Mouse (Mus musculus): ENCODE data around the gene Gm10073.
"Not testable (repeated sequence)": the region's sequence is repeated elsewhere in the genome, so short reads cannot be mapped to it uniquely, and the experiment has no call there.

Gene Gm10073
- long read RNA-seq, experiment 1, partial matches to known transcripts = 0 of 2 reads
- long read RNA-seq, experiment 1, other reads (novel, unspliced or antisense) = 0 of 2 reads
- long read RNA-seq, experiment 2, partial matches to known transcripts = 0 of 2 reads
- long read RNA-seq, experiment 2, other reads (novel, unspliced or antisense) = 0 of 2 reads

DNA sequence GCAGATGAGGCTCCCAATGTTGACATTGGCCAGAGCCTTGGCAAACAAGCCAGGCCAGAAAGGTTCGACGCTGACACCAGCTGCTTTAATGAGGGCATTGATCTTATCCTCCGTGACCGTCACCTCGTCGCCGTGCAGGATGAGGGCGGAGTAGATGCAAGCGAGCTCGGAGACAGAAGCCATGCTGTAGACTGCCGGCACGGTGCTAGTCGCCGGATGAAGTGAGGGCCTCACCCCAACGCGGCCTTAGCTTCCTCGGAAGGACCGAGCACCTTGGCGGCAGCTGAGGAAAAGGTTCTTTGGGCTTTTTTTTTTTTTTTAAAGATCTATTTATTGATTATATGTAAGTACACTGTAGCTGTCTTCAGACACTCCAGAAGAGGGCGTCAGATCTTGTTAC is at the start of gene Gm10073:
Gene Gm10073 (minus strand): TSS at position 294 of the 400 bp plus-strand sequence.
- intact Hi-C loops (cut with DNase I) = not testable (repeated sequence)

DNA sequence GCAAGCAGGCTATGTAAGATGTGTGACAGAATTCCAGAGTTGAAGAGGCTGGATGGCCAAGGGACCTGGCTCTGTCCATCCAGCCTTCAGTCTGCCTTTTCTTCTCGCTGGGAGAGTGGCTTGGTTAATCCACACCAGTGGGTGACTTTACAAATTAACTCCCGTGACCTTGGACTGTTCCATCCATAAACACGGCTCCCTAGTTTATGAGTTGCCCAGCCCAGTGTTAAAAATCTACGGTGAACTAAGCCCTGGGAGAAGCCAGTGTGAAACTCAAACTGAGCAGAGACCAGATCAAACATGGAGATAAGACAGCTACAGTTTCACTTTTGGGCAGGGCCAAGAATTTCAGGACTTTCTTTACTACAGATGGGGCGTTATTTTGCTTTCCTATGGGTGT is 49.8 kb upstream of the Gm10073 start:
- intact Hi-C loops (cut with DNase I) = no loop called here

DNA sequence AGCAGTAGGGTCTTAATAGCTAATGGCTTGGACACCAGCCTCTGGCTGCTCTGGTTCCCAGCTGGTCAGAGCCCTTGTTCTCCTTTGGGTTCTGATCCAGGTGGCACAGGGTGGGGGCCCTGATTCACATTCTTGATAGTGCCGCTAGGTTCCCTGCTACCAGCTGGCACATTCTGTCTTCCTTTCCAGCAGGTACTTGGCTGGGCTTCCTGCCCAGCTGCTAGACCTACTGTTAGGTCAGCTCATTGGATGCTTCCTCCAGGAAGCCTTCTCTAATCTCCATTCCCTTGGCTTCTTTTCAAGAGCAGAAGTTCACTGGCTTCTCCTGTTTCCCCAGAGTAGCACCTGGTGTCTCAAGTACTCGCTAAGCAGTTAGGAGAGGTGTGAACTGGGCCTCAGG is 47.2 kb upstream of the Gm10073 start:
- intact Hi-C loops (cut with DNase I) = no loop called here

DNA sequence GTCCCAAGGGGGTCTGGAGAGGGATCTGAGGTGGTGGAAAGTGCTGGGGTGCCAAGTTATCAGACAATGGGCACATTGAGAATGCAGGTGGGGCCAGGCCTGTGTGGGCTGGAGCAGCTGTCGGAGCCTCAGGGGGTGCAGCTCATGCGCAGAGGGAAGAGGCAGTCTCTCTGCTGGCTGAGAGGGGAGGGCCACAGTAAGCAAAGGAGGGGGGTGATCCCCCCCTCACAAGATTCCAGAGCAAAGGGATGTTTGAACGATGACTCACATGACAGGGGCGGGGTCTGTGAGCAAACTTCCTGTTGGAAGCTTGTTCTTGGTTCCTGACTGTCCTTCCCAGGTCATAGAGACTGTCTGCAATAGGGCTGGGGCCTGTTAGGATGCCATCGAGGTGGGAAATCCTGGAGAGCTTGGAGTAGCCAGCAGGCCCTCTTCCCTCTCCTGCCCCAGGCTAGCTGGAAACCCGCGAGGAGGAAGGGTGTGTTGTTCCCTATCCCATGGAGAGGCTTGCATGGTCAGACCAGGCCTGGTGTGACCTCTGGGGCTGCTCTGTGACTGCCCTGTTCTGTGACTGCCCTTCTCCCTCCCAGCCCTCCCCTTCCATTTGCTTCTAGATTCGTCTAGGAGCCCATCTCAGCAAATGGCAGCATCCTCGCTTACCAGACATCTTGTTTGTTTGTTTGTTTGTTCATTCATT is 46.4 kb upstream of the Gm10073 start:
- intact Hi-C loops (cut with DNase I) = no loop called here

DNA sequence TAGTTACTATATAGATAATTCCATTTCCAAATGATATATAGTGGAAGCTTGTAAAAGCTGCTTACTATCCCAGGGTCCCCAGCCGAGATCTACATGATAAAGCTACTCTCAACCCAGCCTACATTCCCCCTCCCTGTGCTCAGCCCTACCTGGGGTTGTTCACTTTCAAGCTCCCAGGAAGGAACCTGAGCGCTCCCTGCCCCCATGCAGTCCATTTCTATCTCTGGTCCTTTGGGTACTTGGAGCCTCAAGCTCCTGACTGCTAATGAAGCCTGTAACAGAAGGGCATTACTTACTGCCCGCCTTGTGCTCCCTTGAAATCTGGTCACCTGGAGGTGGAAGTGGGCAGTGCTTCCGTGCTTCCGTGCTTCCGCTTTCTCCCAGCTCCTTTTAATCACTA is 45.1 kb upstream of the Gm10073 start:
- intact Hi-C loops (cut with DNase I) = no loop called here

DNA sequence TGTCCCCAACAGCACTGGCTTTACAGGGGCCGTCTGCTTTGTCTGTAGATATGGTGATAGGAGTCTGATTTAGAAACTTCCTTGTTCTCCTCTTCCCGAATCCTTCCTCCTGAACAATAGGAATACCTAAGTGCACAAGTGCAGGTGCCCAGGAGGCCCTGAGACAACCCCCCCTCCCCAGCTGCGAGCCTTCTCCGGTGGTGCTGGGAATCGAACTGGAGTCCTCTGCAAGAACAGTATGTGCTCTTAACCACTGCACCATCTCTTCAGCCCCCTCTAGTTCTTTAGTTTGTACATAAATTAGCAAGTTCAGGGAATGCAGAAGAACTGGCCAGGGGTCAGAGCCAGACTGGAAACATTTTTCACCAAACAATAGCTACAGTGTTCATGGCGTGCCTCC is 44.6 kb upstream of the Gm10073 start:
- intact Hi-C loops (cut with DNase I) = no loop called here

DNA sequence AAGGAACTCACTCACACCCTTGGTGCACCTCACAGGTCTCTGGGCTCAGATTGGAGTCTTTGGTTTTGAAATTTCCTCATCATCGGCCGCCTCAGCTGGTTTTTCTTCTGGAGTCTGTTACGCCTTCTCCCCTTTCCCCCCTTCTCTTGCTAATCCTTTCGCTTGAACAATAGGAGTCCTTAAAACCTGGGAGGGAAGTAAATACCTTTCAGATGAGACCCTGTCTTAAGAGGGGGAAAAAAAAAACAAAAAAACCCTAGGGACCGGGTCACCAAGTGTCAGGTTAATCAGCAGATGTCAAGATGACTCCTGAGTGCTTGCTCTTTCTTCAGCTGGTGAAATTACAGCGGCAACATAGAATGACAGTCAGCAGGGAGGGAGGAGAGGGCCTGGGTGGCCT is 43.9 kb upstream of the Gm10073 start:
- intact Hi-C loops (cut with DNase I) = no loop called here

DNA sequence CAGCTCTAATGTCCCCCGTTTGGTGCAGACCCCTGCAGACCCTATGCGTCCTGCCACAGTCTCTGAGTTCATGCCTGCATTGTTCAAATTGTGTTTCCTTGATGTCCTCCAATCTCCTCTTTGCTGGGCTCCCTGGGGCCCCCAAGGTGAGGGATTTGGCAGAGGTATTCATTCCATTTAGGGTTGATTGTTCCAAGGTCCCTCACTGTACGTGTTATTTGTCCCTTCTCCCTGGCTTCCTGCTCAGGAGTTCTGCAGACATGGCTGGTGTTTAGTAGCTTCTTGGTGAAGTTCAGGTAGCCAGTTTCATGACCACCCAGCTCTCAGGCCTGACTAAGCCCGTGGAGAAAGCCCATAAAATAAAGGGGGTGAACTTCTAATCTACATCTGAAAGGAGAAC is 43.4 kb upstream of the Gm10073 start:
- intact Hi-C loops (cut with DNase I) = no loop called here

DNA sequence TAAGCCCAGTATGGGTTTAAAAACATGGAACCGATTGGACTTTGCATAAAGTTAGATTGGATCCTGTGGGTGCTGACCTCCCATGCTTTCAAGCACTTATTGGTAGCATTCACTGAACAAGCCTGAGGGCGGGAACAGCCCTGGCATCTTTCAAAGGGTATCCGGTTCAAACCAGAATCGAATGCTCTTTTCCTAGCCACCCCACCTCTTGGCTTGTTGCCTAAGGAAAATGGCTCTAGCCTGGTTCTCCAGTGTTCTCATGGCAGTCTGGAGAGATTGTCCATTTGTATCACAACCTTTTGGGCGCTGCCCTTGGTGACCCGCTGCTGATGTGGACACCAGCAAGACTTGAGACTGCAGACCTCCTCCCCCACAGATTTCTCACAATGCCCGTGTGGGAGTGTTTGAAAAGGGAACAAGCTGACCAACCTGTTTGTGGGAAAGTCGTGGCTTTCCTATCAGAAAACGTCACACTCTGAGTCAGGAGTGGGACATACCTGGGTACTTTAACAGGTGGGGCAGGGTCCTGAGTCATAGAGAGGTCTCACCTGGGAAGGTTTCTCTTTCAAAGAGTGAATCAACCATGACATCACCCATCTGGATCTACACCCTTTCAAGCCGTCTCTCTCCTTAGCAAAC is 42.5 kb upstream of the Gm10073 start:
- intact Hi-C loops (cut with DNase I) = no loop called here

DNA sequence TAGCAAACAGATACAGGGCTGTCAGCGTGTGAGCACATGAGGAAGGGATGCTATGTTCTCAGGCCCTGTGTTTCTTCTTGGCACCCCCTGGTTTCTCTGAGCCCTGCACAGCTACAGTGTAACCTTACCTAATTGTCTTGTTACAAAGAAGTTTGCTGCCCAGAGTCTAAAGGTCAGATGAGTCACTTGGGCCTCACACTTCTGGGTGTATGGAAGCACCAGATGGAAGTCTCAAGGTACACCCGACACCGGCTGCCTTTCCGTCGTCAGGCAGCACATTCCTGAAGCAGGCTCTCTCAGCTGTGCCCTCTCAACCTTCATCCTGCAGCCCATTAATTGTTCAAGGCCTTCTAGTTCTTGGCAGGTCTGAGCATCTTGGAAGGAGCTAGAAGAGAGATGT is 41.4 kb upstream of the Gm10073 start:
- intact Hi-C loops (cut with DNase I) = no loop called here

DNA sequence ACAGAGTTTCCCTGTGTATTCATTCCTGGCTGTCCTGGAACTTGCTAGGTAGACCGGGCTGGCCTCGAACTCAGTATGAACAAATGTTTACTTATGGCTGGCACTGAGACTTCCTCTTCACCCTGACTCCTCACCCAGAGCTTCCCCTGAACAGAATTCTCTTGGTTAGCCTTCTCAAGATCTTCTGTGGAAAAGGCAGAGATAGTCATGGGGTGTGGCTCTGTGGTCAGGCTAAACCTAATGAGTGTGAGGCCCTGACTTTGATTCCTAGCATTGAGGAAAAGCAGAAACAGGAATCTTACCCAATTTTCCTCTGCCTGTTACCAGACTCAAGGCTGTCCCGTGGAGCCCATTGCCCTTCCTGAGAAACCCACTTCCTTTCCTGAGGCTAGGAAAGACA is 38.8 kb upstream of the Gm10073 start:
- intact Hi-C loops (cut with DNase I) = no loop called here

DNA sequence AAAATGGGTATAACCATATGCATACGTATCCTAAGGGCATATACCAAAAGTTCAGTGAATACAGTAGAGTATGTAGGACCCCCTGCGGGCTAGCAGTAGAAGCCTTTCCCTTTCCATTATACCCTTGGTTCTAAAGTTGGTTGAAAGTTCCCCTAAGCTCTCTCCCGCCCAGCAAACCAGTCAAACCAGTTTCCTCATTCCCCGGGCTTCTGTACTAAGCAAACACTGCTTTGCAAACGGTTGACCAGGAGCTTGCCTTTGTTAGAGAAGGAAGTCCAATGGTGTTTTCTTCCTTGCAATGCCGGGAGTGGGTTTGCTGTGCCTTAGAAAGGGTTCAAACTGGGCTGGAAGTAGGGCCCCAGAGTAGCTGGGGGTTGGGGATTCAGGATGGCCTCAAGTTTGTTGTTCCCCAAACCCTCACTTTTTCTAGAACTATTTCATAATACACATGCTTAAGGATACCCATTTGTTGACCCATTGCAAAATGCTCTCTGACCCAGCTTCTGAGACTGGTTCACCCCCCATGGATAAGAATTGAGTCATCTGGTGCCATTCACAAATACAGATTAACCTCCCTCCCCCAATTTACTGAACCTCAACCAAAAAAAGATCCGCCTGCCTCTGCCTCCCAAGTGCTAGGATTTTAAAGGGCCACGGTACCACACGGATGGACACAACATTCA is 37.8 kb upstream of the Gm10073 start:
- intact Hi-C loops (cut with DNase I) = no loop called here

DNA sequence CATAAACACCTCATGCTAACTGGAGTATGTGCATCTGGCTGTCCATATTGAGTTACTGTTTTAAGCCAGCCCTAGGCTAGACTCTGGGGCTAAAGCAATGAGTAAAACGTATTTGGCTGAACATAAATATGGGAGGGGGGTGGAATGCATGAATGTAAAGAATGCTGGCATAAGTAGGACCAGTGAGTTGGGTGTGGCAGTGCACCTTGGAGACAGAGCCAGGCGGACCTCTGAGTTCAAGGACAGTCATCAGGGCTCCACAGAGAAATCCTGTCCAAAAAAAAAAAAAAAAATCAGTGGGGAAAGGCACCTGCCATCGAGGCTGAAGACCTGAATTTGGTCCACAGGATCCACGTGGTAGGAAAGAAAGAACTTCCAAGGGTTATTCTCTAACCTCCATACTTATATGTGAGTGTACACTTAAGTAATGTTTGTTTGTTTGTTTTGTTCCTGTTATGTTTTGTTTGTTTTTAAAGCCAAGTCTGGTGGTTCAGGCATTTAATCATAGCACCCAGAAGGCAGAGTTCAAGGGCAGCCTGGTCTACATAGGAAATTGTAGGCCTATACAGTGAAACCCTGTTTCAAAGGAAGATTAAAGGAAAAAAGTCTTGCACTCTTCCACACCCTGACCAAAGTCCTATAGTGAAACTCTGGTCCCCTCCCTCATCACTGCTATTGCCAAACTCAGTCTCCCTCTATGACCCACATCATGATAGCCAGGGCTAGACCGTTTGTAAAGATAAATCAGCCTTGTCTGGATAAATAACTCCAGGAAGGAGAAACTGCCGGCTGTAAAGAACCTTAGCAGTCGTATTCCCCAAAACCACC is 36.0 kb upstream of the Gm10073 start:
- intact Hi-C loops (cut with DNase I) = no loop called here

DNA sequence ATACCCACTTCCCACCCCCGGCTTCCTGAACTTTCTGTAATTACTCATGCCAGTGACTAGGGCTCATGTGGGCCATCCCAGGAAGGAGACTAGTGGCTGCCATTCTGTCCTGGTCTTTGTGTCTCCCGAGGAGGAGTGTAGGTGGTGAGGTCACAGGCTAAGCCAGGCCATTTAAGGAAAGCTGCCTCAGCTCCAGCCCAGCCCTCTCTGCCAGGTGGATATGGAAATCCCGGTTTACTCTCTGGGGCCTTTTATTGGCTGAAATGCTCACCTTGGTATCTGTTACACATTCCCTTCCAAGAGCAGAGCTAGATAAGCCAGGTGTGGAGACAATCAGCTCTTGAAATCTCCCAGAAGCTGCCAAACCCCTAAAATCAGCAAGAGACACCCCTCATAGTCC is 35.2 kb upstream of the Gm10073 start:
- intact Hi-C loops (cut with DNase I) = no loop called here

DNA sequence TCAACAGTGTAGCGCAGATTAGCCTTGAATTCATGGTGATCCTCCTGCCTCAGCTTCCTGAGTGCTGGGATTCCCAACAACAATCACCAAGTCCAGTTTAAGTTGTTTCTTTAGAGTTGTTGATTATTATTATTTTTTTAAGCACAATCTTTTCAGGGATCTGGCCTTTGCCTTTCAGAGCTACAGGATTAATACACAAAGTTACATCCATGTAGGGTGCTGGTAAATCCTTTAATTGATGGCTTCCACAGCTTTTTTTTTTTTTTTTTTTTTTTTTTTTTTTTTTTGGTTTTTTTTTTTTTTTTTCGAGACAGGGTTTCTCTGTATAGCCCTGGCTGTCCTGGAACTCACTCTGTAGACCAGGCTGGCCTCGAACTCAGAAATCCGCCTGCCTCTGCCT is 34.5 kb upstream of the Gm10073 start:
- intact Hi-C loops (cut with DNase I) = not testable (repeated sequence)

DNA sequence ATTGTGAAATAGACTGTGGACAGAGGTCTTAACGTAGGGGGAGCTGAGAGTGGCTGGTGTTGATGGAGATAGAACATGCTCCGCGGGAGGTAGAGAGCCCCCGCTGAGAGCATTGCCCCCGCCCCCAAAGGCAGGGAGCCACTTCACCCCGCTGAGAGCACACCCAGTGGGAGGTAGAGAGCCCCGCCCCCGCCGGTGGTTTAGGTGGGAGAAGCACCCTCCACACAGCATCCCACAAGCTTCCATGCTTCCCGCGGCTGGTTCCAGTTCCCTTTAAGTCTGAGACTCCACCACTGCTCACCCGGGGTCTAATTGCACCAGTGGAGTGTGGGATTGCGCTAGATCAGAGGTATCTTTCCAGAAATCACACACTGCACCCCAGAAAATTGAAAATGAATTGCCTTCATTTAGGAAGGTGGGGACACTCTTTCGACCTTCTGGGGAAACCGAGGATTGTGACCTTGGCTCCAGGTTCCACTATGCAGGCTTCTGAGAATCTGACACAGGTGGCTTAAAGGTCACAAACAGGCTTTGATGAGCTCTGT is 33.4 kb upstream of the Gm10073 start:
- intact Hi-C loops (cut with DNase I) = no loop called here

DNA sequence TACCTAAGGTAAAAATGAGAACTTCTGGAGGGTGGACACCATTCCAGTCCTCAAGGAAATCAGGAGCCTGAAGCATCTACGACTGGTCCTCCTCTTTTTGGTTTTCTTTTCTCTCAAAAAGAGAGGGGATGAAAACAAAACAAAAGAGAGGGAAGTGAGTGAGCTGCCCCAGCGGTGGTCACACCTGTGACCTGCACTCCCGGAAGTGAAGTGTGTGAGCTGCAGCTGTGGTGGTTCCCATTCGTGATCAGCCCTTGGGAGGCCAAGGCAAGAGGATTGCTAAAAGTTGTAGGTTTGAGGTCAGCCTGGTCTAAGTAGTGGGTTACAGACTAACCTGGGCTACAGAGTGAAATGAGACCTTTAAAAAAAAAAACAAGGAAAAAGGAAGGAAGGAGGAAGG is 32.9 kb upstream of the Gm10073 start:
- intact Hi-C loops (cut with DNase I) = no loop called here

DNA sequence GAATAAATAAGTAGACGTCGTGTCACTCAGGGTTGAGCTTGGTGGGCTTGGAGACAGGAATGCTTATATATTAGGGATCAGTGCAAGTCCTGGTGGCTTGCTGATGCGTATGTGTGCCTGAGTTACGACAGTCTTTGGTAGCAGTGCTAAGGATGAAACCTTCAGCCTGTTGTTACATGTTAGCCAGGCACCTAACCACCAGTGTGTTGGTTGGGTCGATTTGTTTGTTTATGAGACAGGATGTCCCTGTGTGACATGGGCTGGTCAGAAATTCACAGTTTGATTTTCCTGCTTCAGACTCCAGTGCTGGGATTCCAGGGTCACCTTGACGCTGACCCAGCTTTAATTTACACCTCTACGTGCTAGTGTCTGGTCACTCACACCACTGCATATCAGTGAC is 32.4 kb upstream of the Gm10073 start:
- intact Hi-C loops (cut with DNase I) = no loop called here

DNA sequence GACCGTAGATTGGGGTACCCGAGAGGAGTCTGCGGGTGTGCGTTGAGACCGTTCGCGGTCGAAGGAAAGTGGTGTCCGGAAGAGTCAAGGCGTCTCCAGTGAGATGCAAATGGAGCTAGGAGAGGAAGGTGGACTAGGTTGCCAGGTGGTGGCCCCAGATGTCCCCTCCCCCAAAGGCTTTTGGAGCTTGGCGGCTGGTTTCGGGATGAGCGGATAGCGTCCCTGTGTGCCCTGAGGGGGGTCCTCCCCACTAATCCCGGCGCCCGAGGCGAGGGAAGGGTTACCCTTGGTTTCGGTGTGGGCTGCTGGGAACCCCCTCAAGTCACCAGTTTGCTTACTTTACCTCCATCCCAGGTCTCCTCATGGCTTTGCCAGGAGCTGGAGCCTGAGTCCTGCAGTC is 30.7 kb upstream of the Gm10073 start:
- intact Hi-C loops (cut with DNase I) = no loop called here

DNA sequence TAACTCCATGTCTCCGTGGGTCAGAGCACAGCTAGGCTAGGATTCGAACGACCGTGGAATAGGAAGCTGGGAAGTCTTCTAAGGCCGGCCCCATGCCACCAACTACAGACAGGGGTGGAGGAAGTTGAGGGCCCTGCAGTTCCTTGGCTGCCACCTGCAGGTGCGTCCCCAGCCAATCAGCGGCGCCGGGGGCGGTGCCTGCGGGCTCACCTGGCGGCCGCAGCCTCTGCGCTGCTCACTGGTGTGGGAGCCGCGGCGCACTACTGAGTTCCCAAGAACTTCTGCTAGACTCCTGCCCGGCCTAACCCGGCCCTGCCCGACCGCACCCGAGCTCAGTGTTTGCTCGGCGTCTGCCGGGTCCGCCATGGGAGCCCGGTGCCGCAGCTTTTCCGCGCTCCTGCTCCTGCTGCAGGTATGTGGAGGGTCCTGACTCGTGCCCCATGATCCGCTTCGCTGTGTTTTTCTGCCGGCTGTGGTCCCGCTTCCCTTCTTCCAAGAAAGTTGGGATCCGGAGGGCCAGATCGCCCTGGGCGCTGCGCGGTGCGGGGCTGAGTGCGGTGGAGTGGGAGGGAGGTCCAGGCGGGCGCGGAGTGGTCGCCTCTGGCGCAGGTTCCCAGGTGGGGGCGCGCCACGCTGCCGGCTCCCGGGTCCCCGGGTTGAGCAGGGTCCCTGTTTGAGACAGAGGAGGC is 30.0 kb upstream of the Gm10073 start, which contains the start of gene Cdh1:
Gene Cdh1 (plus strand): TSS at position 221 of the 689 bp plus-strand sequence.
- intact Hi-C loops (cut with DNase I) = no loop called here

Data from adrenal gland (tissue).